Comparison of ENCODE assay signal across 32 mouse cellular contexts in the genomic region with DNA sequence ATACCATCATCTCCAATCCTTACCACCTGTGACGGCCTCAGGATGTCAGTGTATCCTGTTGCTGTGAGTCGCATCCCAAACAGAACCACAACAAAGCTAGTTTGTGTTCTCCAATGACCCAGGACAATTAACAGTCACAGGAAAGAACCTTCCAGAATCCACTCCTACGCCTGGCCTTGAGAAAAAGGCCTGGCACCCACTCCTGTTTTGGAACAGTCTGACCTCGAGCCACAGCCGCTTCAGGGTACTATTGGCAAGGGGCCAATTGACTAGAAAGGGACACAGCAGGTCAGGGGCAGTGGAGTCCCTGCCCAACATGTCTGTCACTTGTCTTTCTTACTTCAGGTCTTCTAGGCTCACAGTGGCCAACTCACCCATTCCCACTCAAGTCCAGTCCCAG. TPM values are rescaled to one million over a fixed set of nuclear protein-coding genes. Genes with fewer than 3 reads are reported as not detected.
A peak's percentile ranks its signal among the peaks of the same experiment; 100 is the strongest.
DNase-seq lines count a peak whose midpoint lies in the region; ATAC-seq and TF ChIP-seq lines count a peak whose summit lies in the region.
"Had no signal": no experiment of that assay in that cellular context is flagged by ENCODE, and none has a peak within 500 bp of the region (broad histone marks: within the 10 kb centered on the region; RNA-seq: fewer than 3 reads in every experiment).

No protein-coding gene starts in this region.

- no peaks in the 10 kb centered on the region for H3K9me3 ChIP-seq in heart, postnatal 0 days (replicated peaks; ENCODE audit: control insufficient read depth, low read length)
- H3K9me3 ChIP-seq: forebrain, embryonic 15.5 days; kidney, embryonic 15.5 days; liver, embryonic 15.5 days; lung, embryonic 15.5 days; neural tube, embryonic 13.5 days had no signal

- no peaks in the 10 kb centered on the region for H3K27me3 ChIP-seq in heart, postnatal 0 days (ENCODE audit: control insufficient read depth, insufficient read depth, low read length)
- H3K27me3 ChIP-seq in heart, adult 2 months (ENCODE audit: control insufficient read depth, insufficient read depth, low read length), result no peaks in the 10 kb centered on the region
- H3K27me3 ChIP-seq: forebrain, embryonic 15.5 days; kidney, embryonic 15.5 days; liver, embryonic 15.5 days; lung, embryonic 15.5 days; neural tube, embryonic 13.5 days; Patski had no signal

- H3K4me3 ChIP-seq in heart, postnatal 0 days (ENCODE audit: low read depth, low read length), result no peak overlapping the region
- H3K4me3 ChIP-seq in heart, adult 2 months, result no peak overlapping the region
- H3K4me3 ChIP-seq: forebrain, embryonic 15.5 days; kidney, embryonic 15.5 days; left cerebral cortex, adult 2 months; liver, embryonic 15.5 days; lung, embryonic 15.5 days; myocyte; neural tube, embryonic 13.5 days had no signal

- WGBS in heart, postnatal 0 days, result 44% methylated on average over 5 of the region's 5 CpGs
- WGBS in heart, adult 2 months, result 45% methylated on average over 5 of the region's 5 CpGs

- no peaks in the 10 kb centered on the region for H3K79me2 ChIP-seq in heart, adult 2 months (replicated peaks; ENCODE audit: control insufficient read depth, insufficient read depth, low read length)

- peak; percentile 67 for DNase-seq in adrenal gland, adult 2 months
- DNase-seq in adrenal gland, postnatal 25 days, result no peak
- DNase-seq in heart, postnatal 0 days (ENCODE audit: low spot score), result no peak
- DNase-seq in heart, adult 2 months, result no peak
- peak; percentile 49 to 54 for DNase-seq in right cerebral cortex, postnatal 10 days (ENCODE audit: low spot score in 2 of 2)
- no peak for DNase-seq in right cerebral cortex, postnatal 25 days
- DNase-seq in retina, embryonic 14.5 days (ENCODE audit: low spot score), result no peak
- DNase-seq: cerebellum, adult 18-20 months; heart, postnatal 14 days; kidney, adult 11 months; kidney, postnatal 4 days; layer of hippocampus, adult 9-11 months; thymus, adult 18-20 months; thymus, postnatal 36 days had no signal

- ATAC-seq in heart, postnatal 0 days (ENCODE audit: insufficient read depth, low read depth), result no peak
- ATAC-seq: CD4-positive, CD25-positive, alpha-beta regulatory T cell, adult 4 months; forebrain, embryonic 15.5 days; midbrain, embryonic 16.5 days; Patski had no signal

- no peak overlapping the region for H3K4me2 ChIP-seq in heart, postnatal 0 days (ENCODE audit: low read depth, low read length)
- H3K4me2 ChIP-seq: forebrain, embryonic 15.5 days; heart, embryonic 11.5 days; kidney, embryonic 15.5 days; liver, embryonic 15.5 days; lung, embryonic 15.5 days; neural tube, embryonic 13.5 days had no signal

- TF ChIP-seq POLR2A in heart, adult 2 months (IDR thresholded peaks at IDR 0.05; ENCODE audit: insufficient read depth, low read depth, low read length), result no peak

- TF ChIP-seq EP300 in heart, postnatal 0 days (IDR thresholded peaks at IDR 0.05; ENCODE audit: low read depth), result no peak
- TF ChIP-seq EP300 in heart, adult 2 months (IDR thresholded peaks at IDR 0.05; ENCODE audit: insufficient read depth, low read depth, low read length), result no peak

- H3K4me1 ChIP-seq in heart, postnatal 0 days (ENCODE audit: control insufficient read depth, insufficient read depth), result peaks cover 3% of the 10 kb centered on the region; the same call in 1 of the 2 replicates
- peaks cover 2% of the 10 kb centered on the region for H3K4me1 ChIP-seq in heart, adult 2 months (ENCODE audit: control insufficient read depth, insufficient read depth, low read length)

- 0 out of 2 replicates have a peak, but pooled peaks cover 5% of the 10 kb centered on the region for H3K36me3 ChIP-seq in heart, postnatal 0 days (replicated peaks; ENCODE audit: control insufficient read depth, insufficient read depth, low read length)
- no peaks in the 10 kb centered on the region for H3K36me3 ChIP-seq in heart, adult 2 months (ENCODE audit: control insufficient read depth, insufficient read depth, low read length)
- H3K36me3 ChIP-seq: lung, embryonic 15.5 days had no signal

- TF ChIP-seq CTCF in heart, postnatal 0 days (IDR thresholded peaks at IDR 0.05; ENCODE audit: low read depth), result no peak
- TF ChIP-seq CTCF in heart, adult 2 months (IDR thresholded peaks at IDR 0.05), result no peak

- intact Hi-C loops in heart, adult 2 months (cut with DNase I), result no loop called here

- H3K9ac ChIP-seq in heart, postnatal 0 days (replicated peaks; ENCODE audit: low read depth, low read length), result no peak overlapping the region
- H3K9ac ChIP-seq in heart, adult 2 months (ENCODE audit: low read depth, low read length), result no peak overlapping the region
- H3K9ac ChIP-seq: forebrain, embryonic 15.5 days; kidney, embryonic 15.5 days; liver, embryonic 15.5 days; lung, embryonic 15.5 days; neural tube, embryonic 13.5 days had no signal

- H3K27ac ChIP-seq in heart, postnatal 0 days (ENCODE audit: low read depth), result 0 out of 2 replicates have a peak overlapping the region, but pooled peaks have one; percentile 2
- H3K27ac ChIP-seq in heart, adult 2 months, result no peak overlapping the region
- H3K27ac ChIP-seq: forebrain, embryonic 15.5 days; kidney, embryonic 15.5 days; left cerebral cortex, adult 2 months; liver, embryonic 15.5 days; lung, embryonic 15.5 days; macrophage; neural tube, embryonic 13.5 days had no signal

RNA-seq across cellular contexts. Expression of a gene that starts 14.6 kb away (rescaled TPM):
- total RNA-seq in adrenal gland, adult 2 months (2021), result 10 to 100 TPM; 38.9 to 46.4 TPM
- polyA plus RNA-seq in adrenal gland, adult 2 months (2012; rRNA removed), result 93.9 and 97.5 TPM in 2 replicates
- total RNA-seq in adrenal gland, postnatal 25 days (2021), result 56.6 and 57.8 TPM in 2 replicates
- total RNA-seq in heart, postnatal 0 days (2014; rRNA removed; ENCODE audit: low replicate concordance), result 24.7 and 27.1 TPM in 2 replicates
- polyA plus RNA-seq in heart, postnatal 0 days (2015; fragmentation: Nextera tagmentation; extraction: Ambion mirVana), result 5.8 and 7.1 TPM in 2 replicates
- total RNA-seq in heart, adult 2 months (2021), result 1 to 10 TPM; 3.1 to 4.6 TPM
- polyA plus RNA-seq in heart, adult 2 months (2012; rRNA removed), result 5.0 and 5.2 TPM in 2 replicates

RNA-seq across cellular contexts. Expression of a gene that starts 51.8 kb away (rescaled TPM):
- total RNA-seq in adrenal gland, adult 2 months (2021), result under 1 TPM in 1 of 2 experiments, not detected in 1; 0.69 TPM
- polyA plus RNA-seq in adrenal gland, adult 2 months (2012; rRNA removed), result 0.12 TPM in 1 of 2 replicates, not detected in the other
- 1.6 TPM in 1 of 2 replicates, not detected in the other for total RNA-seq in adrenal gland, postnatal 25 days (2021)
- not detected in 2 replicates for total RNA-seq in heart, postnatal 0 days (2014; rRNA removed; ENCODE audit: low replicate concordance)
- polyA plus RNA-seq in heart, postnatal 0 days (2015; fragmentation: Nextera tagmentation; extraction: Ambion mirVana), result not detected in 2 replicates
- total RNA-seq in heart, adult 2 months (2021), result not detected
- polyA plus RNA-seq in heart, adult 2 months (2012; rRNA removed), result not detected in 2 replicates
- total RNA-seq: common myeloid progenitor, adult 5-6 weeks; gastrocnemius, adult 8-10 months; heart, postnatal 14 days; left cerebral cortex, adult 2 months; left cerebral cortex, postnatal 36 days had no signal
- polyA plus RNA-seq: CD4-positive, CD25-positive, alpha-beta regulatory T cell, adult 4 months; gonadal fat pad, adult 2 months; heart, embryonic 11.5 days; hindbrain, embryonic 11.5 days; limb, embryonic 14.5 days; lung, embryonic 15.5 days; macrophage; myocyte; Patski had no signal

RNA-seq across cellular contexts. Expression of a gene that starts 56.7 kb away (rescaled TPM):
- total RNA-seq in adrenal gland, adult 2 months (2021), result 10 to 100 TPM; 16.3 to 52.3 TPM
- polyA plus RNA-seq in adrenal gland, adult 2 months (2012; rRNA removed), result 72.5 and 72.6 TPM in 2 replicates
- 33.2 and 35.7 TPM in 2 replicates for total RNA-seq in adrenal gland, postnatal 25 days (2021)
- total RNA-seq in heart, postnatal 0 days (2014; rRNA removed; ENCODE audit: low replicate concordance), result 23.0 and 27.9 TPM in 2 replicates
- 10.6 and 17.9 TPM in 2 replicates for polyA plus RNA-seq in heart, postnatal 0 days (2015; fragmentation: Nextera tagmentation; extraction: Ambion mirVana)
- total RNA-seq in heart, adult 2 months (2021), result 10 to 100 TPM; 13.1 to 26.9 TPM
- polyA plus RNA-seq in heart, adult 2 months (2012; rRNA removed), result 17.9 and 32.1 TPM in 2 replicates

Comparison
In these comparisons a context has a peak if more than half of its experiments do, and no peak if none do; other contexts are left out.
1. DNase-seq: peak in adrenal gland, adult 2 months (single experiment) and right cerebral cortex, postnatal 10 days (2 of 2); none in adrenal gland, postnatal 25 days (single experiment), heart, postnatal 0 days (single experiment), heart, adult 2 months (0 of 2), right cerebral cortex, postnatal 25 days (single experiment) and retina, embryonic 14.5 days (single experiment).